Mouse (Mus musculus): ENCODE measurements around the gene Gnb1l.

DNA sequence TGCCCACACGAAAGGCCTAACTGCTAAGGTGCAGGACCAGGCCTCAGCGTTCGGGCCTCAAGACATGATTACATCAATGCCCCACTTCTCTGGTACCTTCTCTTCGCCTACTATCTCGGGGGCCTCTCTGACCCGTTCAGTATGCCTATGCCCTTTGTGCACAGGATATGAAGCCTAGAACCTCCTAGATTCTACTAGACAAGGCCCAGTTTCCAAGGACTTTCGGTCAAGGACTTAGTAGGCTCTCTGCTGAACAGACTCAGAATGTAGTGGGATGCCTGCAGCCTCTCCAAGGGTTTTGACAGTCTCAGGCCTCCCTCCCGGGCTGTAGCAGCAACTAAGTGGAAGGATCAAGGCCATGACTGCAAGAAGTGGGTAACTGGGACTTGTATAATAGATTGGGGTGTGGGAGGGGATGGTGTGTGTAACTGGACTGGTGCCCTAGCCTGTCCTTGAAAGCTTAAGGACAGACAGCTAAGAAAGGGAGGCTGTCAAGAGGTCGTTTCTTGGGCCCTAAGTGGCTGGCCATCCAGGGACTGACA is 90.6 kb downstream of the Gnb1l start:
- TF ChIP-seq CTCF (IDR thresholded peaks at IDR 0.05; ENCODE audit: borderline replicate concordance, insufficient read depth, low read length) (no peak), POLR2A (IDR thresholded peaks at IDR 0.05; ENCODE audit: low read depth, low read length) (no peak)
